Mouse (Mus musculus) C2C12 (cell line): ENCODE measurements at regions not wholly inside any gene's neighbourhood (a gene's known extent, or its start where the extent isn't known, plus 50 kb on each side); places are given as distances from the start of the nearest gene placed in this dataset.

Experiments used
- H3K27me3 ChIP-seq: one replicate; pipeline ENCODE4 v1.6.1; 2011; ENCODE audit not compliant: control insufficient read depth, insufficient read depth, insufficient read length
- H3K36me3 ChIP-seq: one replicate; pipeline ENCODE4 v1.6.1; 2011; ENCODE audit not compliant: control insufficient read depth, insufficient read depth
- H3K4me3 ChIP-seq: one replicate; pipeline ENCODE4 v1.5.1; 2011; ENCODE audit warnings: mild to moderate bottlenecking, control low read depth; ENCODE audit not compliant: poor library complexity, insufficient read depth, severe bottlenecking
- H3K79me2 ChIP-seq: one replicate; pipeline ENCODE4 v1.6.1; 2011; ENCODE audit not compliant: control insufficient read depth, insufficient read depth
- H3K79me3 ChIP-seq: one replicate; pipeline ENCODE4 v1.6.1; 2011; ENCODE audit warnings: low read depth, control low read depth
- H3ac ChIP-seq: one replicate; pipeline ENCODE3; 2011; ENCODE audit warnings: low read depth; ENCODE audit not compliant: control insufficient read depth, insufficient read length
- CEBPB ChIP-seq: IDR thresholded peaks from one replicate; pipeline ENCODE4 v1.6.1; 2011; ENCODE audit warnings: low read depth, mild to moderate bottlenecking, control low read depth, moderate library complexity
- CTCF ChIP-seq: IDR thresholded peaks from one replicate; pipeline ENCODE4 v1.5.1; 2011; ENCODE audit not compliant: control insufficient read depth, insufficient read depth, insufficient read length
- FOSL1 ChIP-seq: IDR thresholded peaks from one replicate; pipeline ENCODE4 v1.8.0; 2011; ENCODE audit warnings: mild to moderate bottlenecking, low read length; ENCODE audit not compliant: poor library complexity, insufficient read depth, severe bottlenecking
- MAX ChIP-seq: IDR thresholded peaks from one replicate; pipeline ENCODE4 v1.6.1; 2011; ENCODE audit warnings: mild to moderate bottlenecking, control low read depth
- MYOD1 ChIP-seq: IDR thresholded peaks from one replicate; pipeline ENCODE4 v1.6.1; 2011; ENCODE audit warnings: low read depth; ENCODE audit not compliant: control insufficient read depth, insufficient read length
- MYOG ChIP-seq: IDR thresholded peaks from one replicate; pipeline ENCODE4 v1.6.1; 2011; ENCODE audit not compliant: control insufficient read depth, insufficient read length; ENCODE audit errors: extremely low read depth
- USF1 ChIP-seq: IDR thresholded peaks from one replicate; pipeline ENCODE4 v1.6.1; 2011; ENCODE audit warnings: low read depth, mild to moderate bottlenecking, control low read depth, moderate library complexity

GRCm38 (mm10) chr11:19809359-19809758 lies 114.8 kb upstream of the Spred2 start:
- Histone ChIP-seq H3K27me3 (no peaks in the 10 kb centered on the region), H3K79me2 (no peaks in the 10 kb centered on the region), H3K36me3 (no peaks in the 10 kb centered on the region), H3K4me3 (no peak overlapping the region), H3ac (no peak overlapping the region), H3K79me3 (no peaks in the 10 kb centered on the region)
- TF ChIP-seq MYOD1 = no peak
- TF ChIP-seq FOSL1 = no peak
- TF ChIP-seq CEBPB = no peak
- no peak for TF ChIP-seq MYOG
- no peak for TF ChIP-seq MAX
- TF ChIP-seq CTCF = no peak
- TF ChIP-seq USF1 = no peak

GRCm38 (mm10) chr11:19811271-19811991 lies 112.7 kb upstream of the Spred2 start:
- no peaks in the 10 kb centered on the region for H3K36me3 ChIP-seq
- no peaks in the 10 kb centered on the region for H3K79me2 ChIP-seq
- H3ac ChIP-seq = no peak overlapping the region
- TF ChIP-seq CTCF = no peak
- TF ChIP-seq CEBPB = no peak
- TF ChIP-seq MYOG = no peak
- TF ChIP-seq USF1 = no peak
- TF ChIP-seq MAX = no peak
- TF ChIP-seq FOSL1 = no peak
- no peak for TF ChIP-seq MYOD1
- H3K4me3 ChIP-seq = no peak overlapping the region
- no peaks in the 10 kb centered on the region for H3K79me3 ChIP-seq
- no peaks in the 10 kb centered on the region for H3K27me3 ChIP-seq

DNA sequence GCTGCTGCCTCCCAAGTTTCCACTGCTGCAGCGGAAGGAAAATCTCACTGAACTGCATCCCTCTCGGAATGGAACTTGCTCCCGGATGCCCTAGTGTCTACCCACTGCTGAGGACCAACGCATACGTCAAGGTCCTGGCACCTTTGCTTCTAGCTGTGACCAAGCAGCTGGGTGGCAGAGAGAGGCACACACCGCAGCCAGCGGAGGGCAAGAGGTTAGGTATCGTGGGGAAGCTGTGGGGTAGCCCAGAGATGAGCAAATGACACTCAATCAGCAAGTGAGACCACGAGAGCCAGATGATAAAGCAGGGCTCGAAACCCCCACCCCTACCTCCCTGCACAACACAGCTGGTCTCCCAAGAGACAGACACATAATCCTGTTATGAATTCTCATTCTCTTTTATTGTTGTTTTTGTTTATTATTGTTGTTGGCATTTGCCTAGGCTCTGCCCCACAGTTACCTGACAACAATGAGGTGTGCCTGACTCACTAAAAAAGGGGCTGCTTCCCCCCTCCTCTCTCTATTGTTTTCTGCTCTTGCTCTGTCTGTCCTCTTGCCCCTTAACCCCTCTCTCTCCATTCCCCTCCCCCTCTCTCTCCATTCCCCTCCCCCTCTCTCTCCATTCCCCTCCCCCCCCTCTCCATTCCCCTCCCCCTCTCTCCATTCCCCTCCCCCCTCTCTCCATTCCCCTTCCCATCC lies 112.0 kb upstream of the Spred2 start:
- no peak overlapping the region for H3K4me3 ChIP-seq

GRCm38 (mm10) chr11:19813549-19813948 lies 110.6 kb upstream of the Spred2 start:
- Histone ChIP-seq H3K27me3 (no peaks in the 10 kb centered on the region), H3ac (no peak overlapping the region), H3K79me2 (no peaks in the 10 kb centered on the region), H3K79me3 (no peaks in the 10 kb centered on the region), H3K36me3 (no peaks in the 10 kb centered on the region), H3K4me3 (no peak overlapping the region)
- TF ChIP-seq MAX = no peak
- TF ChIP-seq CEBPB = no peak

More for the DNA sequence above, 112.0 kb upstream of the Spred2 start:
- H3K79me3 ChIP-seq = no peaks in the 10 kb centered on the region
- H3K79me2 ChIP-seq = no peaks in the 10 kb centered on the region
- no peaks in the 10 kb centered on the region for H3K27me3 ChIP-seq
- no peaks in the 10 kb centered on the region for H3K36me3 ChIP-seq
- TF ChIP-seq CTCF (no peak), CEBPB (no peak), USF1 (no peak), MYOD1 (no peak), FOSL1 (no peak), MYOG (no peak), MAX (no peak)
- H3ac ChIP-seq = no peak overlapping the region

DNA sequence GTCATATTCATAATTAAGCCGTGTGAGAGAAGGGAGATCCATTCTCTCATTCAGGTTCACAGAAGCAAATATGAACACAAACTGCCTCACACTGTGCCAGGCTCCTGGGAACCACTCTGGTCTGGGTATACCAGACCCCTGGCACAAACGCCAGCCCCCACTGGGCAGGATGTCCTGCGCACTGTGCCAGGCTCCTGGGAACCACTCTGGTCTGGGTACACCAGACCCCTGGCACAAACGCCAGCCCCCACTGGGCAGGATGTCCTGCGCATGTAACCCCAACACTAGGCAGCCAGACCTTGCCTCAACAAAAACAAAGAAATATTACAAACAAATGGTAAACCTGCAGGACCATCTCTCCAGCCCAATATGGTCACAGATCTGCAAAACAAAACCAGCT lies 101.2 kb upstream of the Spred2 start:
- Histone ChIP-seq H3ac (no peak overlapping the region), H3K36me3 (no peaks in the 10 kb centered on the region), H3K27me3 (peaks cover 15% of the 10 kb centered on the region), H3K4me3 (no peak overlapping the region), H3K79me3 (no peaks in the 10 kb centered on the region), H3K79me2 (no peaks in the 10 kb centered on the region)
- TF ChIP-seq MYOG (no peak), CEBPB (no peak), CTCF (no peak), USF1 (no peak), FOSL1 (no peak), MAX (no peak), MYOD1 (no peak)

GRCm38 (mm10) chr11:19823461-19823895 lies 100.7 kb upstream of the Spred2 start:
- Histone ChIP-seq H3ac (no peak overlapping the region), H3K4me3 (no peak overlapping the region), H3K79me3 (no peaks in the 10 kb centered on the region), H3K27me3 (peaks cover 15% of the 10 kb centered on the region), H3K36me3 (no peaks in the 10 kb centered on the region), H3K79me2 (no peaks in the 10 kb centered on the region)
- TF ChIP-seq MYOD1 (no peak), CTCF (peak; percentile 7)
